Mouse (Mus musculus): ENCODE data around the gene Lima1. TPM values are rescaled to one million over a fixed set of nuclear protein-coding genes. Genes with fewer than 3 reads are reported as not detected.
A peak's percentile ranks its signal among the peaks of the same experiment; 100 is the strongest.
"Not testable (repeated sequence)": the region's sequence is repeated elsewhere in the genome, so short reads cannot be mapped to it uniquely, and the experiment has no call there.

The Lima1 gene
- 10 to 100 TPM; 11.0 to 12.1 TPM for total RNA-seq (2021)
- long read RNA-seq, experiment 1, full-length matches to known transcripts, result 6 of 11 reads
- long read RNA-seq, experiment 1, partial matches to known transcripts, result 0 of 11 reads
- long read RNA-seq, experiment 1, other reads (novel, unspliced or antisense), result 5 of 11 reads
- long read RNA-seq, experiment 2, full-length matches to known transcripts, result 8 of 14 reads
- long read RNA-seq, experiment 2, partial matches to known transcripts, result 1 of 14 reads
- long read RNA-seq, experiment 2, other reads (novel, unspliced or antisense), result 5 of 14 reads

DNA sequence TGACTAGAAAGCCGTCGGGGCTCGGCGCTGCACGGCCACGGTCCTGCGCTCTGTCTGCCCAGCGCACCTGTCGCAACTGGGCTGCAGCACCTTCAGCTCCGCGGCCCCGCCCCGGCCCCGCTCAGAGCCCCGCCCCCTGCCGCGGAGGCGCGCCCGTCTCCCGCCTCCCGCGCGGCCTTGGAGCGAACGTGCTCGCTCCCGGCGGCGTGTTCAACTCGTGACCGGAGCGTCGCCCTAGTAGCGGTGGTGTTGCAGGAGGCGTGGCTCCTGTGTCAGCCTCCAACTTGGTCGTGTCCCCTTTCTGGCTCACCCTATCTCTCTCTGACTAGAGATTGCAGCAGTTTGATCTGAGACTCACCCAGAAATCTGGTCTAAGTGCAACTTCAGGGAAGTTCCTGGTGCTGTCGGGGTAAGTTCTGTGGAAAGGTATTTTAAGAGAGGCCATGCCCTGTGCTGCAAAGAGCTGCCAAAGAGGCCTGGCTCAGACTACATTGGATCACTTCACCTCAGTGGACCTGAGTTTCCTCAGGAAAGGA lies at the start of gene Lima1:
Gene Lima1, minus strand, starts transcription at position 123 of the 536 bp plus-strand sequence.
- no peak for TF ChIP-seq CTCF (conservative IDR thresholded peaks at IDR 0.05)
- DNase-seq (ENCODE audit: low spot score in 2 of 2), result peak; percentile 72 to 75
- Histone ChIP-seq H3K27ac (peak within 1 kb of the TSS; percentile 82), H3K4me3 (peak within 1 kb of the TSS; percentile 69)

DNA sequence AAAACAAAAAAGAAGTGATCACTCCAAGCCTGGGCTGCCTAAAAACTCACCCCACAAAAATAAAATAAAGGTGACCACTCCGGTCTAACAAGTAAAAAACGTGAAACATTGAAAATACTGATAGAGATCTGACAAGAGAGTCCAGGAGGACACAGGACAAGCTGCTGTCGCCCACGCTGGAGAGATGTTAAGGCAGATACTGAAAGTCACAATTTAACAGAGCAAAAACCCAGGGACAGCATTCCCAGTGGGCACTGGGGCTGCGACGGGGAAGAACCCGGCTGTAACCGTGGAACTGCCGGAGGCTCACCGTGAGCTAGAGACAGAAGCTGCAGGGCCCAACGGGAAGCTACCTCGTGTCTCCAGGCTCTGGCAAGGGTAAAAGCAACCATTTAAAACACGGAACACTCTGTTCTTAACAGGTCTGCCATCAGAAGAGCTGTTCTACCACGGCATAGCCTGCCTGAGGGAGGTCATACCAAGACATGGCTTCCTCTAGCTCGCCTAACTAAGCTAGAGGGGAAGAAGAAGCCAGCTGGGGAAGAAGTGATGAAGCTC lies 44.4 kb upstream of the Lima1 start:
- DNase-seq (ENCODE audit: low spot score in 2 of 2), result no peak
- no peak for TF ChIP-seq CTCF (conservative IDR thresholded peaks at IDR 0.05)
- no peak overlapping the region for H3K27ac ChIP-seq

DNA sequence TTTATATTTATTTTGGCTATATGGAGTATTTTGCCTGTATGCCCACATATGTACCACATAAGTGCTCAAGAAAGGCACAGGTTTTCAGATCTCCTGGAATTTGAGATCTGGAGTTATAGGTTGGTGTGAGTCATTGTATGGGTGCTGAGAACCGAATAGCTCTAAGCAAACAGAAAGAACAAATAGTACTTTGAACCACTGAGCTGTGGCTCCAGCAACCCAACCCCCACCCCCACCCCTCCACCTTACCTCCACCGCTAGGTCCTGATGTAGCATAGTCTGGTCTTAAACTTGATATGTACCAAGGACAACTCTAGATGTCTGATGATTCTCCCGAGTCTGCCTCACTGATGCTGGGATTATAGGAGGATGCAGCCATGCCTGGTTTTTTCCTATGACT lies 42.0 kb upstream of the Lima1 start:
- no peak overlapping the region for H3K27ac ChIP-seq
- DNase-seq (ENCODE audit: low spot score in 2 of 2), result no peak
- TF ChIP-seq CTCF (conservative IDR thresholded peaks at IDR 0.05), result no peak
- H3K4me3 ChIP-seq, result no peak overlapping the region

More for the DNA sequence above, 44.4 kb upstream of the Lima1 start:
- H3K4me3 ChIP-seq, result no peak overlapping the region

DNA sequence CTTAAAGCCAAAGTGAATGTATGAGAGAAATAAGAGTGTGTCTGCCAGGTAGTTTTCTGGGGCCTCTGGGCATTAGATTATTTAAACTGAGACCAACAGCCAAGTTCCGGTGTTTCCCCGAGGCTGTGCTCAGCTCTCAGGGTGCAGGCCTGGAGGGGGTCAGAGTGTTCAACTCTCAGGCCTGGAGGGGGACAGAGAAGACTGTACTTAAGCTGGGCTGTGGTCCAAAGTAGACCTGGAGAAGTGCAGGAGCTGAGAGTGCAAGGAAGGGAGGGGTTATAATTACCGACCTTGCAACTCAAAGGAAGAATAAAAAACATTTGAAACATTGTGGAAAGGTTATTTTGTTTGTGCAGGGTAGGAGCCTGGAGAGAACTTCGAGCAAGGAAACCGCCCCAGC lies 39.4 kb upstream of the Lima1 start:
- no peak for TF ChIP-seq CTCF (conservative IDR thresholded peaks at IDR 0.05)
- DNase-seq (ENCODE audit: low spot score in 2 of 2), result no peak
- H3K27ac ChIP-seq, result no peak overlapping the region
- H3K4me3 ChIP-seq, result no peak overlapping the region

DNA sequence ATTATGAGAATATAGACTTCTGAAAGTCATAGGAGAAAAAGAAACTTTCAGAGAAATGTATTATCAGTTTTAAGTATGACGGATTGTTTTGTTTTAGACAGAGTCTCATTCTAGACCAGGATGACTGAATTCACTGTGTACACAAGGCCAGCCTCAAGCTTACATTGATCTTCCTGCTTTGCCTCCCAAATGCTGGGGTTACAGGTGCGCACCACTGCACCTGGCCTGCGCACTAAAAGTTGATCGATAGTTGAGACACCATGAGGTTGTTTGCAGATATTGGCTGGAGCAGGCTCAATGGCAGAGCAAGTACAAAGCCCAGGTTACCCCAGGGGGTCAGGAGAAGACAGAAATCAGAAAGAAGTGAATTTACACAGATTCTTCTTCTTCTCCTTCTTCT lies 36.5 kb upstream of the Lima1 start:
- no peak for DNase-seq (ENCODE audit: low spot score in 2 of 2)
- H3K4me3 ChIP-seq, result no peak overlapping the region
- H3K27ac ChIP-seq, result no peak overlapping the region
- TF ChIP-seq CTCF (conservative IDR thresholded peaks at IDR 0.05), result no peak

DNA sequence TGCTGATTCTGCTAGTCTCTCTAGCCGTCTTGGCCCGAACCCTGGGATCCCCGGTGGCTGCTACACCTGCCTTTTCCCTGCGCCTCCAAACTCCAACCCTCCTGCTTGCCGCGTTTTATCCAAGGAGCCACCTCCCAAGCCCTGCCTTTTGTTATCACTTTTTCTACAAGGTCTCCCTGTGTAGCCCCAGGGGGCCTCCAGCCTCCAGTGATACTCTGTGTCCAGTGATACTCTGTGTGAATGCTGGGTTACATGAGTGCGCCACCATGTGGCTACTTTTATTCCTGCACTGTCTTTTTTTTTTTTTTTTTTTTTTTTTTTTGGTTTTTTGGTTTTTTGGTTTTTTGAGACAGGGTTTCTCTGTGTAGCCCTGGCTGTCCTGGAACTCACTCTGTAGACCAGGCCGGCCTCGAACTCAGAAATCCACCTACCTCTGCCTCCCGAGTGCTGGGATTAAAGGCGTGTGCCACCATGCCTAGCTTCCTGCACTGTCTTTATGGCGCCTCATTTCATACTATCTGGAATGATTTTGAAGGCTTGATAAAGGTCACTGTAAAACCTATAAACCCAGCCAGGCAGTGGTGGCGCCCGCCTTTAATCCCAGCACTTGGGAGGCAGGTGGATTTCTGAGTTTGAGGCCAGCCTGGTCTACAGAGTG lies 34.2 kb upstream of the Lima1 start:
- DNase-seq (ENCODE audit: low spot score in 2 of 2), result peak in 1 of 2 experiments; percentile 11
- H3K4me3 ChIP-seq, H3K27ac ChIP-seq: not testable (repeated sequence)
- peak; percentile 76 for TF ChIP-seq CTCF (conservative IDR thresholded peaks at IDR 0.05)

DNA sequence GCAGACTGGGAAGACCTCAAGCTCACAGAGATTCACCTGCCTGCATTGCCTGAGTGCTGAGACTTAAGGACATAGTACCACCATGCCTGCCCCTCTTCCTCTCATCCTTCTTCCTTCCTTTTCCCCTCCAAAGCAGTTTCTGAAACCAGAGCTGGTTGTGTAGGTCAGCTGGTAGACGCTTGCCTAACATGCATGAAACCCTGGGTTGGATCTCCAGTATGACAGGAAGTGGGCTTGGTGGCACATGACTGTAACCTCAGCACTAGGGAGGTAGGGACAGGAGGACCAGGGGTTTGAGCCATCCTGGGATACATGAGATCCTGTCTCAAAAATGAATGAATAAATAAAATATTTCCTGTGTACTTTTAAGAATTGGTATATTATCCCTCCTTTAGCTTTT lies 32.3 kb upstream of the Lima1 start:
- TF ChIP-seq CTCF (conservative IDR thresholded peaks at IDR 0.05), result no peak
- Histone ChIP-seq H3K4me3 (no peak overlapping the region), H3K27ac (no peak overlapping the region)
- no peak for DNase-seq (ENCODE audit: low spot score in 2 of 2)

DNA sequence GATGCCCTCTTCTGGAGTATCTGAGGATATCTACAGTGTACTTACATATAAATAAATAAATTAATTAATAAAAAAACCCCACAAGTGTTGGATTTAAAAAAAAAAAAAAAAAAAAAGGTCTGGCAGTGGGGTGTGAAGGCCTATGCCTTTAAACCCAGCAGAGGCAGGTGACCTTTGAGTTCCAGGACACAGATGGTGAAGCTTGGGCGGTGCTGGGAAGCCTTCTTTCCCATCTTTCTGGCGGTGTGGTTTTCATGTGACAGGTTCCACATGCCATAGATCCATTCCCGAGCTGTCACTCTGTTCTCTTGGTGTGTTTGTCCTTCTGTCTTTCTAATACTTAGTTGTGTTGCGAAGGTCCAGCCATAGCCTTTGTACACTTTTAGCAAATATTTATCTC lies 31.8 kb upstream of the Lima1 start:
- TF ChIP-seq CTCF (conservative IDR thresholded peaks at IDR 0.05), result no peak
- no peak overlapping the region for H3K4me3 ChIP-seq
- H3K27ac ChIP-seq, result no peak overlapping the region
- DNase-seq (ENCODE audit: low spot score in 2 of 2), result no peak

DNA sequence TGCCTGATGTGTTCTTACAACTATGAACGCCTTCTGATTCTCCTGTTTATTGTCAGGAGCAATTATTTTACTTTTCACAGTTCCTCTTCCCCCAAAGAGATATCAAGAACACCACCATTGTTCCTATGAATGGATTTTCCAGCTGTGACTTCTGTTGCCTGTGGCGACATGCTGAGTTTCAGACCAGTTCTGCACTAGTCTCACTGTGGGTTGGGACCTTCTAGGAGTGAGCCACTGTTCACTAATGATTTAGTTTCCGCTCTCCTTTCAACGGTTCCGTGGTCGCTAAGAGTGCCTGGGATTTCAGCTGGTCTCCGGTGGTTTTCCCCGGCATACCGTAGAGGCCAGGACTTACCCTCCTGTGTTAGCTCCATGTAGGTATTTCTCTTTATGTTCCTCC lies 29.6 kb upstream of the Lima1 start:
- Histone ChIP-seq H3K4me3 (no peak overlapping the region), H3K27ac (no peak overlapping the region)
- TF ChIP-seq CTCF (conservative IDR thresholded peaks at IDR 0.05), result no peak
- no peak for DNase-seq (ENCODE audit: low spot score in 2 of 2)

DNA sequence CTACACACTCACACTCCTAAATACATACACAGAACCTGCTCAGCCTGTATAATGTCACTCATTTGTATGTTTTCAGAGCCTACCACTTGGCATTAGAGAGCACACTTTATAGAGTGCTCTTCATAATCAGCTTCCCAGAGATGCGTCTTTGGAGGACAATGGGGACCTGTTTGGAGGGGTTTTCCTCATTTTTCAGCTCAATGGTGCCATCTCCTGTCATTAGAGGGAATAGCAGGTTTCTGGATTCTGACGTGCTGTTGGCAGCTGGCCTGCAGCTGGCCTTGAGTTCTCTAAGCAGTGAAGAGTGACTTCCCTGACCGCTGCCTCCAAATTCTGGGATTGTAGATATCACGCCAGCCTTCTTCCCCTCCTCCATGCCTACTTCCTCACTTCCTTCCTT lies 29.1 kb upstream of the Lima1 start:
- DNase-seq (ENCODE audit: low spot score in 2 of 2), result peak; percentile 35 to 46
- Histone ChIP-seq H3K27ac (no peak overlapping the region), H3K4me3 (no peak overlapping the region)
- TF ChIP-seq CTCF (conservative IDR thresholded peaks at IDR 0.05), result peak; percentile 92

DNA sequence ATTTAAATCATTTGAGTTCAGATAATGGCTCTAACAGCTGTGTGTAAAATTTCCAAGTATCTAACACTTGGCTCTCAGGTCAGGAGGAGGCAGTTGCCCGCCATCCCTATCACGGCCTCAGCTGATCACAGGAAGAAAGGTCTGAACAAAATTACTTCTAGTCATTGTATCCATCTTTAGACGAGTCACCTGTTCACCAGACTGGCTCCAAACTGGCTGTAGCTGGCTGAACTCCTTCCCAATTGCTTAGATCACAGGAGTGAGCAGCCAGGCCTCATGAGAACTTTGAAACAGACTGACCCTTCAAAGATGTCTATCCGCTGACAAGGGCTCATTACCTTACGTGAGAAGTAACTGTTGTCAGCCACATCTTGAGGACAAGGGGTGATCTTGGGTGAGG lies 28.0 kb upstream of the Lima1 start:
- no peak for DNase-seq (ENCODE audit: low spot score in 2 of 2)
- H3K4me3 ChIP-seq, result no peak overlapping the region
- TF ChIP-seq CTCF (conservative IDR thresholded peaks at IDR 0.05), result no peak
- no peak overlapping the region for H3K27ac ChIP-seq

DNA sequence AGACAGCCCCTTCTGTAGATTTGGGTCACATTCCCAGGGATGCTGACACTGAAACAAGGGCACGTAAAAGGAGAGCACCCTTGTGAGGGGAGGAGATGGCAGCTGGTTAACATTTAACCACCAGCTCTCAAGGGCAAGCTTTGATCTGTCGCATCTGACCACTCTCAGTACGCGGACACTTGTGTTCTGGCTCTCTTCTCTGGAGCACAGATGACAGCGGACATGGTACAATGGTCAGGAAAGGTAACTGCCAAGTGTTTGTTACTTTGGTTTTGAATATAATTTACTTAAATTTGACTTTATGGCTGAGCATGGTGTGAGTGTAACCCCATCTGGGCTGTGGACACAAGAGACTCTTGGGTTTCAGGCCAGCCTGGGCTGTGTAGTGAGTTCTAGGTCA lies 27.5 kb upstream of the Lima1 start:
- H3K27ac ChIP-seq, result no peak overlapping the region
- no peak overlapping the region for H3K4me3 ChIP-seq
- no peak for TF ChIP-seq CTCF (conservative IDR thresholded peaks at IDR 0.05)
- no peak for DNase-seq (ENCODE audit: low spot score in 2 of 2)

DNA sequence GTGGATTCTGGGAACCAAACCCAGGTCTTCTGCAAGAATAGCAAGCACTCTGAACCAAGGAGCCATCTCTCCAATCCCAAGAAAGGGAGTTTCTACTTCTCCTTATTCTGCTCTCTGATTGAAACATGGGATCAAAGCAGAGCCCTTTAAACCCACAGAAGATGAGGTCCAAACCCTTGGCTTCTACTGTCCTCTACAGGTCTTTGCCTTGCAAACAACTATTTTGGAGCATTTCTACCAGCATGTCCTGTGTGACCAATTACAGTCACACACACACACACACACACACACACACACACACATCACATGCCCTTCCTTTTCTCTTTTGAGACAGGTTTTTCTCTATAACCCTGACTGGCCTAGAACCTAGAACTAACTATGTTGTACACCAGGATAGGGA lies 21.4 kb upstream of the Lima1 start:
- no peak for DNase-seq (ENCODE audit: low spot score in 2 of 2)
- no peak overlapping the region for H3K4me3 ChIP-seq
- H3K27ac ChIP-seq, result no peak overlapping the region
- TF ChIP-seq CTCF (conservative IDR thresholded peaks at IDR 0.05), result peak; percentile 43

All from layer of hippocampus, adult 2 months (tissue).